Mouse (Mus musculus) naive thymus-derived CD4-positive, alpha-beta T cell, adult 5 months (primary cell): ENCODE data around the gene Rhod. TPM values are rescaled to one million over a fixed set of nuclear protein-coding genes. Genes with fewer than 3 reads are reported as not detected.

Experiments
- polyA plus RNA-seq: library from polyadenylated mRNA; unstranded; fragments of 100-300 nt; shearing (Covaris generic); gene quantifications from one replicate; pipeline ENCODE4 v1.2.1, GENCODE M21; 2017

Gene Rhod
- polyA plus RNA-seq = 2.5 TPM

GRCm38 (mm10) chr19:4439161-4439801 lies at the start of gene Rhod:
Gene Rhod (minus strand): TSS chr19:4439432.

GRCm38 (mm10) chr19:4477345-4478189 lies 38.3 kb upstream of the Rhod start, which contains the start of gene Syt12:
Gene Syt12 (minus strand): TSS chr19:4477447.

GRCm38 (mm10) chr19:4397798-4398629 lies 41.2 kb downstream of the Rhod start, which contains the start of gene Kdm2a:
Gene Kdm2a (minus strand): TSS chr19:4398285.

Other genes with a start within 250 kb of the Rhod start
- gene Tbc1d10c, start 248.1 kb downstream of the Rhod start, polyA plus RNA-seq = 455 TPM
- 718 TPM for gene Ppp1ca, start 247.4 kb downstream of the Rhod start, polyA plus RNA-seq
- 37.1 TPM for gene Rad9a, start 237.8 kb downstream of the Rhod start, polyA plus RNA-seq
- gene Clcf1, start 225.2 kb downstream of the Rhod start, polyA plus RNA-seq = 49.3 TPM
- not detected for gene AC109138.7, start 225.1 kb downstream of the Rhod start, polyA plus RNA-seq
- gene Pold4, start 207.5 kb downstream of the Rhod start, polyA plus RNA-seq = 94.9 TPM
- 0.78 TPM for gene Ssh3, start 170.3 kb downstream of the Rhod start, polyA plus RNA-seq
- gene Ankrd13d, start 156.3 kb downstream of the Rhod start, polyA plus RNA-seq = 9.1 TPM
- 274 TPM for gene Grk2, start 133.2 kb downstream of the Rhod start, polyA plus RNA-seq
- gene Kdm2a, start 41.1 kb downstream of the Rhod start, polyA plus RNA-seq = 89.8 TPM
- gene Syt12, start 38.0 kb upstream of the Rhod start, polyA plus RNA-seq = 0.17 TPM
- not detected for gene 2010003K11Rik, start 59.2 kb upstream of the Rhod start, polyA plus RNA-seq
- gene Pcx, start 71.0 kb upstream of the Rhod start, polyA plus RNA-seq = 3.6 TPM
- not detected for gene Lrfn4, start 176.2 kb upstream of the Rhod start, polyA plus RNA-seq
- 105 TPM for gene Rce1, start 186.2 kb upstream of the Rhod start, polyA plus RNA-seq